Mouse (Mus musculus) retina, postnatal 7 days (tissue): Measurements from ENCODE around the gene Tbc1d4.

Source experiments
- DNase-seq: peaks from one replicate; pipeline ENCODE4 v3.0.0-alpha.2; 2012; ENCODE audit warnings: low read depth, low spot score

Tbc1d4 gene

GRCm38 (mm10) chr14:101437925-101438324 is 171.1 kb downstream of the Tbc1d4 start:
- DNase-seq = no peak

- DNase-seq = no peak
Measured at GRCm38 (mm10) chr14:101430536-101430935, 178.5 kb downstream of the Tbc1d4 start.

- DNase-seq = peak; percentile 19
Measured at GRCm38 (mm10) chr14:101428805-101429516, 180.0 kb downstream of the Tbc1d4 start.

- no peak for DNase-seq
Measured at GRCm38 (mm10) chr14:101417679-101418078, 191.3 kb downstream of the Tbc1d4 start.
